Mouse (Mus musculus): ENCODE results near the gene Gal3st3.

Gene Gal3st3

GRCm38 (mm10) chr19:5306279-5306678 is 8.1 kb downstream of the Gal3st3 start:
- in situ Hi-C loops (cut with MboI; ENCODE audit: unreplicated experiment in 2 of 2): no loop called here

GRCm38 (mm10) chr19:5306968-5307734 is 9.0 kb downstream of the Gal3st3 start:
- in situ Hi-C loops (cut with MboI; ENCODE audit: unreplicated experiment in 2 of 2): no loop called here

DNA sequence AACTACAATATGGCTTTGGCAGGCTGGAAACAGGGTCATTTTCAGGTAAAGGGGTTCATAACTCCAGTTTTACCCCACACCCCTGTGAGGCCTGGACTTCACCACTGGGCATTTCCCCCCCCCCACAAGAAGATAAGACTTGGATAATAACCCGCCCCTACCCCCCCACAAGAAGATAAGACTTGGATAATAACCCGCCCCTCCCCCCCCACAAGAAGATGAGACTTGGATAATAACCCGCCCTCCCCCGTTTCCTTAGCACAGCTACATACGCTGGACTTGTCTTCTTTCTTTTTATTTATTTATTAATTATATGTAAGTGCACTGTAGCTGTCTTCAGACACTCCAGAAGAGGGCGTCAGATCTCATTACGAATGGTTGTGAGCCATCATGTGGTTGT is 10.9 kb downstream of the Gal3st3 start:
- in situ Hi-C loops (cut with MboI; ENCODE audit: unreplicated experiment in 2 of 2): no loop called here

DNA sequence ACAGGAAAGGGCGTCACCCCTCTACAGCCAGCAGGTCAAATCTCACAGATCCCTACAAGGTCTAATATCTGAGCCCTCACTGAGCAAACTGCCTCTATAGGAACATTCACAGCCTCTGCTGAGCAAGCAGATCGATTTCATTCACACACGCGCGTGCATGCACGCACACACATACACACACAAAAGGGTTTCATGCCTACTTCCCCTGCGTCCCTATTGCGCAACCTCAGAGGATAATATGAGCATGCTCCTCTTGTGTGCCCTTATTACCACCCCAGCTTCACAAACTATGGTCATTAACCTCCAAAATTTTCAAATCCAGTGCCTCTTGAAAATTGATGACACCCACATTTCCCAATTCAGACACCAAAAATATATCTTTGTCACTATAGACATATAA is 15.1 kb downstream of the Gal3st3 start:
- in situ Hi-C loops (cut with MboI; ENCODE audit: unreplicated experiment in 2 of 2): no loop called here

DNA sequence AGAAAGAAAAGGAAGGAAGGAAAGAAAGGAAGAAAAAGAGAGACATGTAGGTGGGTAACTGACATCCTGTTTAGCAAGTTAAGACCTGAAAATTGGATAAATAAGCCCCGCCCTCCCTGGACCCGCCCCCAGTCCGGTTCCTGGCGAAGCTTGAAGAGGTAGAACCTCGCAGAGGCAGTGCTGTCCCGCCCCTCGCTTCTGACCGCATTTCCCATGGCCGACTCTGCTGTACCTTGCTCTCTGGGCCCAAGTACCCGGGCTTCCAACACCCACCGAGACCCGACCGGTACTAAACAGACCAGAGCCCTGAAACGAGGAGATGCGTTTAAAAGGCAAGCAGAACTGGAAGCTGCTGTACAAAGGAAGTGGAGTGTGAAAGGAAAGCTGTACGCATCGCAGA is 25.7 kb downstream of the Gal3st3 start:
- in situ Hi-C loops (cut with MboI; ENCODE audit: unreplicated experiment in 2 of 2): no loop called here

DNA sequence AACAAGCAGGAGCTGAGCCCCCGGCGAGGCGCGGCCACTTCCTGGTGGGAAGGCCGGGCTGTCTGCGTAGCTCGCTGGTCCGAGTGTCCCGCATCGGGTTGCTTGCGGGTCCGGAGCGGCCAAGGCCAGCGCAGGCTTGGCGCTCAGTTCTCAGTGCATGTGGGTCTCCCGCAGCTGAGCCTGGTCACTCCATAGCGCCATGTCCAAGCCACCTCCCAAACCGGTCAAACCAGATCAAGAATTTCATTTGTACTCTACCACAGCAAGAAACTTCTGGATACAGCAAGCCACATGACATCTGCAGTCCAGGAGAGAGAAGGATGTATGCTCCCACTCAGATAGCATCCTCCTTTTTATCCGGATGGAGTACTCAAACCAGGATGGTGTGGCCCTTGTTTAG is 29.8 kb downstream of the Gal3st3 start:
- in situ Hi-C loops (cut with MboI; ENCODE audit: unreplicated experiment in 2 of 2): no loop called here

DNA sequence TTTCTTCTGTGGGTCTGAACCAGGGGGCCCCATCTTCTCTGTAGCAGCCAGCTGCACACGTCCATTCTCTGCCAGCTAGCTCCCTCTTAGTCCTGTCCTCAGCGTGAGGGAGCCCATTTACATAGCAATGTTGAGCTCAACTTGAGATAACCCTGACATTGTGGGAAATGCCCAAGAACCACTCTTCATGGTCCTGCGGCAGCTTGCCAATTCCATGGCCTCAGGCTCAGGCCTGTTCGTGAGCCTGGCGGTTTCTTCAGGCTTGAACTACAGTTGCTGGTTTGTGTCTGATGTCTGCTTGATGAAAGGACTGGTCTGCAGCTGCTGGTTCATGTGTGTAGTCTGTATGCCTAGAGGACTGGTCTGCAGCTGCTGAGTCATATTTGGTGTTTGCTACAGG is 36.6 kb downstream of the Gal3st3 start:
- in situ Hi-C loops (cut with MboI; ENCODE audit: unreplicated experiment in 2 of 2): loop anchor here in 1 of 2 experiments (5.0 kb wide), 1 partner anchor 73 kb away; no protein-coding TSS in a partner anchor

DNA sequence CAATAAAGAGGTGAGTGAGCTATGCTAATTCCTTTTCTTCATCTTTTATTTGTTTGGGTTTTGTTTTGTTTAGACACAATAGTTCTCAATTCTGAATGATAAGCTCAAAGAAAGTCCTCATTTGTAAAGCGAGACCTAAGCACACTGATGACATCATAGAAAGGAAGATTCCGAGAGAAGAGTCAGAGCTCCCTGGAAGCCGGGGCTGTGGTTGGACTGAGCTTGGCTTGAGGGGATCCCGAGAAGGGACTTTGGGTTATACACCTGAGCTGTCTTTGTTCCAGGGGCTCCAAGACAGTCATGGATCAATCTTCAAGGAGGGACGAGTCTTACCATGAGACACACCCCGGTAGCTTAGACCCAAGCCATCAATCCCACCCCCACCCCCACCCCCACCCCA is 37.3 kb downstream of the Gal3st3 start, which contains the start of gene Catsper1:
Gene Catsper1 (plus strand): TSS at position 301 of the 400 bp plus-strand sequence.
- in situ Hi-C loops (cut with MboI; ENCODE audit: unreplicated experiment in 2 of 2): loop anchor here in 1 of 2 experiments (5.0 kb wide), 1 partner anchor 72 kb away; no protein-coding TSS in a partner anchor

DNA sequence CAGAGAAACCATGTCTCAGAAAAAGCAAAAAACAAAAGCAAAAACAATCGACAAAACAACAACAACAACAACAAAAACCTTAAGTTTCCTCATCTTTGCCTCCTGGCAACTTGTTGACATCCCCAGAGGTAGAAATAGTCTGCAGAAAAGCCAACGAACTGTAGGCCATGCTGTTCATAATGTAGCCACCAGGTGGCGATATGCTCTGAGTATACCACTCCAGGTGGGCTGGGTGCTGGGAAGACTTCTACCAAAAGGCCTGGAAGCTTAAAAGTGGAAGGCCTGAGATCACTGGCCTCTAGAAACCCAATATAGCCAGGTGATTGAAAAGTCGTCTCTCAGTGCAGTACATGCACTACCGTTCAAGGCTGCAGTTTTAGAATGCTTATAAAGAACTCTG is 39.8 kb downstream of the Gal3st3 start:
- in situ Hi-C loops (cut with MboI; ENCODE audit: unreplicated experiment in 2 of 2): loop anchor here in 1 of 2 experiments (5.0 kb wide), 1 partner anchor 69 kb away; no protein-coding TSS in a partner anchor

GRCm38 (mm10) chr19:5341360-5341759 is 43.2 kb downstream of the Gal3st3 start:
- in situ Hi-C loops (cut with MboI; ENCODE audit: unreplicated experiment in 2 of 2): loop anchor here (5.0 to 10.0 kb wide), 2 partner anchors 167 to 169 kb away; no protein-coding TSS in a partner anchor

- in situ Hi-C loops (cut with MboI; ENCODE audit: unreplicated experiment in 2 of 2): loop anchor here in 1 of 2 experiments (10.0 kb wide), 1 partner anchor 171 kb away; no protein-coding TSS in a partner anchor
Observed at GRCm38 (mm10) chr19:5345297-5346131, 47.4 kb downstream of the Gal3st3 start.

- in situ Hi-C loops (cut with MboI; ENCODE audit: unreplicated experiment in 2 of 2): loop anchor here in 1 of 2 experiments (10.0 kb wide), 1 partner anchor 173 kb away; no protein-coding TSS in a partner anchor
Observed at GRCm38 (mm10) chr19:5348064-5348463, 49.9 kb downstream of the Gal3st3 start.

DNA sequence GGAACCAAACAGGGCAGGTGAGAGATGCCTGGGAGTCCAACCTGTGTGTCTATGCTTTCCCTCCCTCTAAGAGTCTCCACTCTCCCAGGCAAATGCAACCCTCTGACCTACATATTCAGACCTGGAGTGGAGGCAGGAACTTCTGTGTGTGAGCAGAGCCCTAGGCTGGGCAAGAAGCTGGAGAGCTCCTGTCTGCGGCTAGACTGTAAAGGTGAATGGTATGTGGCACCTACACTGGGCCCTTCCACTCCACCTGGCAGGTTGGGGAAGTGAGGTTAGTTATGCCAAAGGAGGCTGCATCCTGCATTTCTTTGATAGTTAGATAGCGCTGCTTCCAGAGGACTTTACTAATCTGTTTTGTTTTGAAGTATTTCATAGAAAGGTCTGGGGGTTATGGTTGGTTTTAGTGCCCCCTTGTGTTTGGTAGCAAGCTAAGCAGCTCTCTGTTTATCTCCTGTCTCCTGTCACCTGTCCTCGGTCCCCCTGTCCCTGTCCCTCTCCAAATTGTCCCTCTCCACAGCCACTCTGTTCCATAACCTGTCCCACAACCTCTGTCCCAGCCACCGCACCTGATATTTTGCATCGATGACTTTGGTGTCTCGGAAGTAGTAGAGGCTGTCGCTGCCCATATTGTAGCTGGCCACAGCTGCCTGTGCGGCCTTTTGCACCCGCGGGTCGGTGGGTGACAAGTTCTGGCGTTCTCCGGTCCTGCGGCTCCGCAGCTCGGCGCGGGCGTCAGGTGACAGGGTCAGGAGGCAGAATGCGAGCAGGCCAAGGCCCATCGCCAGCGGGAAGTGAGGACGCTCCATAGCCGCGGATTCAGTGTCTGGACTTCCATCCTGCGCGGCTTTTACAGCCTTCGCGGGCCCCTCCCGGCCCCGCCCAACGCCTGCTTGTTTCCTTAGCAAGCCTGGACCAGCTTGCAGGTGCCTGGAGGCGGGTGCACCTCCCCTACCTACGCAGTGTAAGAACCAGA is 50.7 kb downstream of the Gal3st3 start:
- in situ Hi-C loops (cut with MboI; ENCODE audit: unreplicated experiment in 2 of 2): loop anchor here in 1 of 2 experiments (10.0 kb wide), 1 partner anchor 174 kb away; no protein-coding TSS in a partner anchor

DNA sequence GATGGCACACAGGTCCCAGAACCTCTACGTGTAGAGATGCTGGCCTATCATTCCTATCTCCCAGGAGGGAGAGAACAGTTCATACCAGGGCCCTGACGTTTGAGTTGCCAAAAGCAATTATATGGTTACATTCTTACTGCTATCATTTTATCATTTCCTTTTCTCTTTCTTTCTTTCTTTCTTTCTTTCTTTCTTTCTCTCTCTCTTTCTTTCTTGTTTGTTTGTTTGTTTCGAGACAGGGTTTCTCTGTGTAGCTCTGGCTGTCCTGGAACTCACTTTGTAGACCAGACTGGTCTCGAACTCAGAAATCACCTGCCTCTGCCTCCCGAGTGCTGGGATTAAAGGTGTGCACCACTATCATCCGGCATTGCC is 51.4 kb downstream of the Gal3st3 start, which contains the start of gene Cst6:
Gene Cst6 (minus strand): TSS at position 73 of the 372 bp plus-strand sequence.
- in situ Hi-C loops (cut with MboI; ENCODE audit: unreplicated experiment in 2 of 2): loop anchor here in 1 of 2 experiments (10.0 kb wide), 1 partner anchor 175 kb away; no protein-coding TSS in a partner anchor

GRCm38 (mm10) chr19:5353609-5354008 is 55.5 kb downstream of the Gal3st3 start:
- in situ Hi-C loops (cut with MboI; ENCODE audit: unreplicated experiment in 2 of 2): no loop called here

DNA sequence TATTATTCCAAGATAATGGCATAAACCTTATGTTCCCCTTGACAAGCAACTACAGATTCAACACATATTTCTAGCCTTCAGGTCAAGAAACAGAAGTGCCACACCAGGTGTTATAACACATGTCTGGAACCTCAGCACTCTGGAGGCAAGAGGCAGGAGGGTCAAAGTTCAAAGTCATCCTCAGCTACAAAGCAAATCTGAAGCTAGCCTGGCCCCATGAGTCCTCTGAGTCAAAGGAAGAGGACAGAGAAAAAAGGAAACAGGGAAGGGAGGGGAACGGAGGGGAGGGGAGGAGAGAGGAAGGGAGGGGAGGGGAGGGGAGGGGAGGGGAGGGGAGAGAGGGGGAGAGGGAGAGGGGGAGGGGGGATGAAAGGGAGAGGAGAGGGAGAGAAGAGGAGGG is 57.9 kb downstream of the Gal3st3 start:
- in situ Hi-C loops (cut with MboI; ENCODE audit: unreplicated experiment in 2 of 2): no loop called here

All from v-Abl transformed pro-B cells (cell line).